Mouse (Mus musculus): ENCODE data around the gene Mfsd12. TPM values are rescaled to one million over a fixed set of nuclear protein-coding genes. Genes with fewer than 3 reads are reported as not detected.

Gene Mfsd12
- total and polyA plus RNA-seq, 3 experiments = 5.2 to 9.5 (median 7.4) TPM

DNA sequence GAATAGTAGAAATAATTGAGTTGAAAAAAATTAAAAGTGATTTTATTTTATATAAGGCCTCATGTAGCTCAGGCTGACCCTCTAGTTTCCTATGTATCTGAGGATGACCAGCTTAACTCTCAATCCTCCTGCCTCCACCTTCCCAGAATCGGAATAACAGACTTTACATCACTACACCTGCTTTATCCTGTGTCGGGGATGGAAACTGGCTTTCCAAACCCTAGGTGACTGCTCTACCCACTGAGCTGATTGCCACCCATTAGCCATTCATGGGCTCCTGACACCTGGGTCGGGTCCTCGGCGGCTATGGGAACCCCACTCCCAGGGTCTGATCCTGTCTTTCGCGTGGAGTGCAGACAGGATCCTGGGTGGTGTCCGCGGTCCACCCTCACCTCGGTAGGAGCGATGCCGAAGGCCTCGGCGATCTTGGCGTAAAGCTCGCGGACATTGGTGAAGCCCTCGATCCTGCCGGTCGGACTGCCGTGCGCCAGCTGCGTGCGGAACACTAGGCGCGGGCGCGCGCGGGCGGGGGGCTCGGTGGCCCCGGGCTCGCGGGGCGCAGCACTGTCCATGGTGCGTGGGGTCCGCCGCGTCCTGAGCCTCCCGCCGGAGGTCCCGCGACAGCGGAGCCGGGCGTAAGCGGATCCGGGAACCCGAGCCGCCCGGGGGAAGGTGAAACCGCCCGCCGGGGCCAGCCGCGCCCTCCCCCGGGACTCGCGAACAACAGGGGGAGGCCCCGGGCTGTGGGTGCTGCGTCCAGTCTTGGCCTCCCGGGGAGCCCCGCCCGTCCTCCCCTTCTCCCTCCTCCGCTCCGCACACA lies 14.4 kb upstream of the Mfsd12 start, which contains the start of gene Gipc3:
TSS of gene Gipc3 (minus strand) at position 581 of the 820 bp plus-strand sequence.
- Histone ChIP-seq H3K27ac (ENCODE audit: insufficient read depth, low read depth) (no peak within 1 kb of the TSS), H3K9ac (ENCODE audit: insufficient read depth, low read depth) (peak within 1 kb of the TSS; percentile 34), H3K4me2 (ENCODE audit: insufficient read depth, low read depth, poor library complexity, severe bottlenecking) (peak within 1 kb of the TSS; percentile 98), H3K79me2 (replicated peaks; ENCODE audit: control insufficient read depth, extremely low read depth, insufficient read depth, poor library complexity, severe bottlenecking) (no peaks in the 10 kb centered on the region), H3K4me1 (ENCODE audit: control insufficient read depth in 1 of 2, insufficient read depth in 2 of 2) (peaks cover 0 to 25% of the 10 kb centered on the region in 2 experiments; a peak in 2 of 4 replicates), H3K27me3 (replicated peaks) (peaks cover 24% of the 10 kb centered on the region), H3K36me3 (replicated peaks in 1 of 2; ENCODE audit: control insufficient read depth in 1 of 2, insufficient read depth in 1 of 2, low read length in 1 of 2) (peaks cover 16 to 27% of the 10 kb centered on the region in 2 experiments), H3K9me3 (replicated peaks; ENCODE audit: low read length) (no peaks in the 10 kb centered on the region), H3K4me3 (replicated peaks in 1 of 3; ENCODE audit: low read depth in 2 of 3, low read length in 2 of 3, poor library complexity in 1 of 3) (peak within 1 kb of the TSS; percentile 15 to 55 (median 41))
- TF ChIP-seq EP300 (IDR thresholded peaks at IDR 0.05; ENCODE audit: low read length) (no peak), TCF12 (IDR thresholded peaks at IDR 0.05; ENCODE audit: low read depth, low read length) (peak; percentile 51; the same call in 1 of the 2 replicates), MXI1 (IDR thresholded peaks at IDR 0.05; ENCODE audit: low read depth, low read length) (no peak), POLR2AphosphoS2 (IDR thresholded peaks at IDR 0.05; ENCODE audit: low read depth, low read length) (no peak), IRF4 (IDR thresholded peaks at IDR 0.05; ENCODE audit: low read depth, low read length) (peak; percentile 46; the same call in 1 of the 2 replicates), JUND (conservative IDR thresholded peaks at IDR 0.05; ENCODE audit: low read depth, low read length) (no peak), USF1 (IDR thresholded peaks at IDR 0.05; ENCODE audit: low read depth, low read length) (no peak), ZNF384 (IDR thresholded peaks at IDR 0.05; ENCODE audit: low read depth, low read length) (no peak), MAX (IDR thresholded peaks at IDR 0.05; ENCODE audit: low read length) (no peak), NRF1 (IDR thresholded peaks at IDR 0.05; ENCODE audit: low read depth, low read length) (no peak), JUN (IDR thresholded peaks at IDR 0.05; ENCODE audit: insufficient read depth, low read depth, low read length) (no peak), BHLHE40 (IDR thresholded peaks at IDR 0.05; ENCODE audit: low read depth, low read length) (no peak), SIN3A (IDR thresholded peaks at IDR 0.05; ENCODE audit: low read length) (no peak), CTCF (conservative IDR thresholded peaks at IDR 0.05 in 1 of 2, IDR thresholded peaks at IDR 0.05 in 1 of 2; ENCODE audit: low read depth in 2 of 2, low read length in 2 of 2) (no peak), KAT2A (IDR thresholded peaks at IDR 0.05; ENCODE audit: insufficient replicate concordance, low read length) (no peak), ZC3H11A (IDR thresholded peaks at IDR 0.05; ENCODE audit: low read depth, low read length) (no peak), PAX5 (IDR thresholded peaks at IDR 0.05; ENCODE audit: low read length) (no peak), MAZ (IDR thresholded peaks at IDR 0.05; ENCODE audit: low read depth, low read length) (peak; percentile 25; the same call in 1 of the 2 replicates), UBTF (IDR thresholded peaks at IDR 0.05; ENCODE audit: low read depth, low read length) (peak; percentile 94), MEF2A (IDR thresholded peaks at IDR 0.05; ENCODE audit: borderline replicate concordance, low read depth, low read length) (0 out of 2 replicates have a peak, but pooled peaks have one; percentile 16), CHD1 (IDR thresholded peaks at IDR 0.05; ENCODE audit: low read depth, low read length) (no peak), ETS1 (conservative IDR thresholded peaks at IDR 0.05; ENCODE audit: low read depth, low read length) (0 out of 2 replicates have a peak, but pooled peaks have one; percentile 14), ELF1 (IDR thresholded peaks at IDR 0.05; ENCODE audit: low read depth, low read length) (0 out of 2 replicates have a peak, but pooled peaks have one; percentile 12)
- in situ Hi-C loops (cut with MboI; ENCODE audit: low pct_ligation_motif_present, low pct_unique_long_range_greater_than_20kb, low sequenced_read_pairs) (loop anchor here (5.0 kb wide), 1 partner anchor 51 kb away; the partner anchor contains the start of genes Pip5k1c and Tjp3), dilution Hi-C loops (cut with MboI; ENCODE audit: extremely low pct_ligation_motif_present, extremely low pct_unique_long_range_greater_than_20kb, low sequenced_read_pairs) (no loop called here)
- no peak for DNase-seq (ENCODE audit: extremely low read depth)
